21 mouse cellular contexts compared by ENCODE assay signal in genomic region chr5:96429532-96430141, GRCm38 (mm10). TPM values are rescaled to one million over a fixed set of nuclear protein-coding genes. Genes with fewer than 3 reads are reported as not detected.
DNase-seq lines count a peak whose midpoint lies in the region; ATAC-seq lines count a peak whose summit lies in the region.
"Had no signal": no experiment of that assay in that cellular context is flagged by ENCODE, and none has a peak within 500 bp of the region (broad histone marks: within the 10 kb centered on the region; RNA-seq: fewer than 3 reads in every experiment).

No protein-coding gene starts in this region.

- H3K4me3 ChIP-seq in kidney, embryonic 16.5 days (ENCODE audit: low read length), result no peak overlapping the region
- H3K4me3 ChIP-seq in intestine, embryonic 15.5 days (replicated peaks), result no peak overlapping the region
- H3K4me3 ChIP-seq in lung, embryonic 16.5 days (ENCODE audit: low read length), result no peak overlapping the region
- H3K4me3 ChIP-seq in stomach, embryonic 14.5 days (ENCODE audit: low read depth, low read length), result no peak overlapping the region
- H3K4me3 ChIP-seq: embryonic facial prominence, embryonic 12.5 days; gastrocnemius, adult 2 months; heart, embryonic 10.5 days; hindbrain, embryonic 10.5 days; midbrain, embryonic 12.5 days had no signal

- ATAC-seq in kidney, embryonic 16.5 days (ENCODE audit: low FRiP score, low TSS enrichment), result peak; percentile 73
- ATAC-seq in intestine, embryonic 15.5 days, result peak; percentile 57
- ATAC-seq in lung, embryonic 16.5 days (ENCODE audit: low read depth), result peak; percentile 89
- ATAC-seq in stomach, embryonic 14.5 days (ENCODE audit: insufficient number of reproducible peaks, insufficient read depth, low FRiP score, low read depth), result no peak
- ATAC-seq: forebrain, embryonic 14.5 days; hindbrain, embryonic 16.5 days; Patski had no signal

- H3K27ac ChIP-seq in kidney, embryonic 16.5 days (ENCODE audit: low read length), result no peak overlapping the region
- H3K27ac ChIP-seq in intestine, embryonic 15.5 days, result no peak overlapping the region
- peak overlapping the region; percentile 45 for H3K27ac ChIP-seq in lung, embryonic 16.5 days (ENCODE audit: low read length)
- no peak overlapping the region for H3K27ac ChIP-seq in stomach, embryonic 14.5 days (ENCODE audit: low read length)
- H3K27ac ChIP-seq: embryonic facial prominence, embryonic 12.5 days; gastrocnemius, adult 2 months; heart, embryonic 10.5 days; hindbrain, embryonic 10.5 days; midbrain, embryonic 12.5 days had no signal

- no peak overlapping the region for H3K9ac ChIP-seq in kidney, embryonic 16.5 days (replicated peaks; ENCODE audit: low read length)
- H3K9ac ChIP-seq in intestine, embryonic 15.5 days, result no peak overlapping the region
- H3K9ac ChIP-seq in lung, embryonic 16.5 days (ENCODE audit: low read length), result no peak overlapping the region
- H3K9ac ChIP-seq in stomach, embryonic 14.5 days (replicated peaks; ENCODE audit: low read depth, low read length), result no peak overlapping the region
- H3K9ac ChIP-seq: embryonic facial prominence, embryonic 12.5 days; midbrain, embryonic 12.5 days had no signal

- no peaks in the 10 kb centered on the region for H3K27me3 ChIP-seq in kidney, embryonic 16.5 days (ENCODE audit: insufficient read depth, low read length)
- no peaks in the 10 kb centered on the region for H3K27me3 ChIP-seq in intestine, embryonic 15.5 days (replicated peaks)
- H3K27me3 ChIP-seq in lung, embryonic 16.5 days (ENCODE audit: control insufficient read depth, insufficient read depth, low read depth, low read length), result no peaks in the 10 kb centered on the region
- no peaks in the 10 kb centered on the region for H3K27me3 ChIP-seq in stomach, embryonic 14.5 days (ENCODE audit: control insufficient read depth, insufficient read depth, low read length)
- H3K27me3 ChIP-seq: CH12.LX; embryonic facial prominence, embryonic 12.5 days; midbrain, embryonic 12.5 days; Patski had no signal

- peaks cover 13% of the 10 kb centered on the region for H3K4me1 ChIP-seq in kidney, embryonic 16.5 days (ENCODE audit: insufficient read depth, low read length)
- 0 out of 2 replicates have a peak, but pooled peaks cover 2% of the 10 kb centered on the region for H3K4me1 ChIP-seq in intestine, embryonic 15.5 days (replicated peaks)
- H3K4me1 ChIP-seq in lung, embryonic 16.5 days (replicated peaks; ENCODE audit: control insufficient read depth, insufficient read depth, low read length), result no peaks in the 10 kb centered on the region
- H3K4me1 ChIP-seq in stomach, embryonic 14.5 days (ENCODE audit: control insufficient read depth, insufficient read depth, low read length), result peaks cover 6% of the 10 kb centered on the region; the same call in 1 of the 2 replicates
- H3K4me1 ChIP-seq: embryonic facial prominence, embryonic 12.5 days; hindbrain, embryonic 10.5 days; midbrain, embryonic 12.5 days had no signal

- H3K9me3 ChIP-seq in kidney, embryonic 16.5 days (ENCODE audit: low read length), result no peaks in the 10 kb centered on the region
- H3K9me3 ChIP-seq in intestine, embryonic 15.5 days, result no peaks in the 10 kb centered on the region
- no peaks in the 10 kb centered on the region for H3K9me3 ChIP-seq in lung, embryonic 16.5 days (ENCODE audit: control insufficient read depth, low read length)
- no peaks in the 10 kb centered on the region for H3K9me3 ChIP-seq in stomach, embryonic 14.5 days (ENCODE audit: control insufficient read depth, low read depth, low read length)
- H3K9me3 ChIP-seq: embryonic facial prominence, embryonic 12.5 days; G1E; heart, embryonic 10.5 days; hindbrain, embryonic 10.5 days; midbrain, embryonic 12.5 days had no signal

- DNase-seq in kidney, postnatal 25 days, result no peak
- no peak for DNase-seq in right cerebral cortex, postnatal 25 days
- no peak for DNase-seq in ovary, postnatal 36 days (ENCODE audit: low spot score)
- DNase-seq: adrenal gland, postnatal 36 days; B cell, adult 2 months; cerebellum, postnatal 14 days; gastrocnemius, adult 2 months; kidney, adult 8-10 months had no signal

- no peak overlapping the region for H3K4me2 ChIP-seq in kidney, embryonic 16.5 days (replicated peaks; ENCODE audit: low read depth, low read length)
- H3K4me2 ChIP-seq in intestine, embryonic 15.5 days (replicated peaks), result peak overlapping the region; percentile 35
- peak overlapping the region; percentile 34 for H3K4me2 ChIP-seq in lung, embryonic 16.5 days (ENCODE audit: low read depth, low read length)
- peak overlapping the region; percentile 22; the same call in 1 of the 2 replicates for H3K4me2 ChIP-seq in stomach, embryonic 14.5 days (replicated peaks; ENCODE audit: low read depth, low read length)
- H3K4me2 ChIP-seq: embryonic facial prominence, embryonic 12.5 days; midbrain, embryonic 12.5 days had no signal

- H3K36me3 ChIP-seq in kidney, embryonic 16.5 days (ENCODE audit: insufficient read depth, low read length), result no peaks in the 10 kb centered on the region
- H3K36me3 ChIP-seq in intestine, embryonic 15.5 days, result no peaks in the 10 kb centered on the region
- no peaks in the 10 kb centered on the region for H3K36me3 ChIP-seq in lung, embryonic 16.5 days (ENCODE audit: control insufficient read depth, insufficient read depth, low read length)
- H3K36me3 ChIP-seq in stomach, embryonic 14.5 days (ENCODE audit: control insufficient read depth, insufficient read depth, low read length), result no peaks in the 10 kb centered on the region
- H3K36me3 ChIP-seq: embryonic facial prominence, embryonic 12.5 days; G1E; heart, embryonic 10.5 days; hindbrain, embryonic 10.5 days; midbrain, embryonic 12.5 days had no signal

- WGBS in kidney, embryonic 16.5 days, result 34% methylated on average over 13 of the region's 13 CpGs
- WGBS in intestine, embryonic 15.5 days, result 30% methylated on average over 13 of the region's 13 CpGs
- 24% methylated on average over 13 of the region's 13 CpGs for WGBS in lung, embryonic 16.5 days
- WGBS in stomach, embryonic 14.5 days, result 21% methylated on average over 13 of the region's 13 CpGs

RNA-seq across cellular contexts. Expression of gene Fras1, which starts 55.9 kb away (rescaled TPM):
- 30.3 and 42.2 TPM in 2 replicates for polyA plus RNA-seq in kidney, embryonic 16.5 days (2015; fragmentation: Nextera tagmentation; extraction: Ambion mirVana)
- 17.0 and 18.3 TPM in 2 replicates for polyA plus RNA-seq in intestine, embryonic 15.5 days (2015; fragmentation: Nextera tagmentation; extraction: Ambion mirVana)
- 18.2 and 23.7 TPM in 2 replicates for polyA plus RNA-seq in lung, embryonic 16.5 days (2015; fragmentation: Nextera tagmentation; extraction: Ambion mirVana)
- polyA plus RNA-seq in stomach, embryonic 14.5 days (2014; fragmentation: Nextera tagmentation; extraction: Ambion mirVana), result 57.9 and 64.2 TPM in 2 replicates
